Mouse (Mus musculus): ENCODE measurements around the gene Ube2m.

The Ube2m gene

GRCm38 (mm10) chr7:13033451-13034147, 4.5 kb downstream of the Ube2m start:
- DNase-seq (ENCODE audit: low spot score): no peak

GRCm38 (mm10) chr7:13032541-13032940, 5.5 kb downstream of the Ube2m start:
- no peak for DNase-seq (ENCODE audit: low spot score)

GRCm38 (mm10) chr7:13031983-13032382, 6.1 kb downstream of the Ube2m start:
- DNase-seq (ENCODE audit: low spot score): no peak

GRCm38 (mm10) chr7:13031069-13031468, 7.0 kb downstream of the Ube2m start:
- no peak for DNase-seq (ENCODE audit: low spot score)

- DNase-seq (ENCODE audit: low spot score): no peak
Measured at GRCm38 (mm10) chr7:13028986-13029385, 9.1 kb downstream of the Ube2m start.

GRCm38 (mm10) chr7:13025511-13026112, 12.5 kb downstream of the Ube2m start:
- no peak for DNase-seq (ENCODE audit: low spot score)

GRCm38 (mm10) chr7:13024805-13025204, 13.3 kb downstream of the Ube2m start:
- peak; percentile 46 for DNase-seq (ENCODE audit: low spot score)

GRCm38 (mm10) chr7:13023928-13024731, 13.9 kb downstream of the Ube2m start:
- DNase-seq (ENCODE audit: low spot score): peak; percentile 90

- DNase-seq (ENCODE audit: low spot score): peak; percentile 84
Measured at GRCm38 (mm10) chr7:13022773-13023535, 15.1 kb downstream of the Ube2m start.

GRCm38 (mm10) chr7:13015217-13015616, 22.9 kb downstream of the Ube2m start:
- no peak for DNase-seq (ENCODE audit: low spot score)

- DNase-seq (ENCODE audit: low spot score): no peak
Measured at GRCm38 (mm10) chr7:13014275-13014839, 23.7 kb downstream of the Ube2m start.

- DNase-seq (ENCODE audit: low spot score): no peak
Measured at GRCm38 (mm10) chr7:13013671-13014070, 24.4 kb downstream of the Ube2m start.

GRCm38 (mm10) chr7:13010005-13010908, 27.8 kb downstream of the Ube2m start, which contains the start of gene Zbtb45:
Gene Zbtb45, minus strand, starts transcription at chr7:13010034.
- DNase-seq (ENCODE audit: low spot score): no peak

GRCm38 (mm10) chr7:13009143-13010004, 28.7 kb downstream of the Ube2m start:
- DNase-seq (ENCODE audit: low spot score): peak; percentile 92

- DNase-seq (ENCODE audit: low spot score): no peak
Measured at GRCm38 (mm10) chr7:13007341-13008092, 30.6 kb downstream of the Ube2m start.

- no peak for DNase-seq (ENCODE audit: low spot score)
Measured at GRCm38 (mm10) chr7:13006531-13006930, 31.5 kb downstream of the Ube2m start.

- no peak for DNase-seq (ENCODE audit: low spot score)
Measured at GRCm38 (mm10) chr7:13006011-13006410, 32.1 kb downstream of the Ube2m start.

GRCm38 (mm10) chr7:13003380-13003779, 34.7 kb downstream of the Ube2m start:
- DNase-seq (ENCODE audit: low spot score): no peak

- no peak for DNase-seq (ENCODE audit: low spot score)
Measured at GRCm38 (mm10) chr7:13001584-13001983, 36.5 kb downstream of the Ube2m start.
